Mouse (Mus musculus) ES-E14 (cell line): ENCODE measurements around the gene Ucma.

Source experiments
- CHD2 ChIP-seq: IDR thresholded peaks from 2 replicates; pipeline ENCODE4 v1.6.1; 2014; ENCODE audit warnings: mild to moderate bottlenecking, low read depth, low read length, inconsistent platforms
- HCFC1 ChIP-seq: IDR thresholded peaks from 2 replicates; pipeline ENCODE4 v1.6.1; 2012; ENCODE audit warnings: low read length, inconsistent platforms, borderline replicate concordance; ENCODE audit not compliant: insufficient read depth
- MAFK ChIP-seq: IDR thresholded peaks from 2 replicates; pipeline ENCODE4 v1.6.1; 2014; ENCODE audit warnings: mild to moderate bottlenecking, low read depth, low read length, inconsistent platforms; ENCODE audit not compliant: insufficient read depth
- ZC3H11A ChIP-seq: IDR thresholded peaks from 2 replicates; pipeline ENCODE4 v1.6.1; 2012; ENCODE audit warnings: low read depth, mild to moderate bottlenecking, inconsistent platforms, low read length, borderline replicate concordance

GRCm38 (mm10) chr2:5015527-5015926 is 39.6 kb downstream of the Ucma start:
- TF ChIP-seq MAFK (no peak), HCFC1 (no peak), CHD2 (no peak), ZC3H11A (no peak)
